Mouse (Mus musculus) kidney, adult 2 months (tissue): ENCODE measurements at regions not wholly inside any gene's neighbourhood (a gene's known extent, or its start where the extent isn't known, plus 50 kb on each side); places are given as distances from the start of the nearest gene placed in this dataset.

Source experiments
- CTCF ChIP-seq: fragments of 200-500 bp; conservative IDR thresholded peaks from 2 replicates; pipeline ENCODE4 v1.5.1; 2011; ENCODE audit warnings: low read depth, mild to moderate bottlenecking, control low read depth, low read length, moderate library complexity, mixed read lengths; ENCODE audit not compliant: insufficient read depth, insufficient read length
- POLR2A ChIP-seq: fragments of 200-500 bp; IDR thresholded peaks from one replicate; pipeline ENCODE4 v1.6.1; 2011; ENCODE audit warnings: low read depth, low read length, control low read depth

GRCm38 (mm10) chr9:12900726-12901125, 344.9 kb downstream of the Jrkl start:
- no peak for TF ChIP-seq POLR2A
- TF ChIP-seq CTCF = no peak
